Comparison of ENCODE assay signal across 16 mouse cellular contexts in the genomic region with DNA sequence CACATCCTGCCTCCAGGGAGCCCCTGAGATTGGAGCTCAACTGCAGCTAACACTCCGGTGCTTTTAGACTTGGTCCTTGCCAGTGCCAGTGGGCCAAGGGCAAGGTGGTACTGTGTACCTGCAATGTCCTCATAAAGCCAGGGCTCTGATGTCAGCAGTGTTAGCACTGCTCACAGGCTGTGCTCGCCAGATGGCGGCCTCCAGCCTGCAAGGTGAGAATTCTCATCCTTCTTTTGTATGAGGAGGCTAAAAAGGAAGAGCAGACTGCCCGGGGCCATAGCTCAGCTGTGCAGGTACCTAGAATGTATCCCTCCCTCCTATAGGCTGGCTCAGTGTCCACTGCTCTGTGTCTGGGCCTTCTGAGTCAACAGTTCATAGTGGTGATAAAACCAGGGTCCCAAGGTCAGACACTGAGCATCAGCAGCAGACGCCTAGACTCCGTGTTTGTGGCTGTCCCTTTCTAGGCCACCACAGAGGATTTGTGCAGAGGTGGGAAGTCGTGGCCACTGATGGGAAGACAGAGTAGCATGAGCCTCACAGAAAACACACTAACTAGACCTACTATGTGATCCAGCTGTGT.
A peak's percentile ranks its signal among the peaks of the same experiment; 100 is the strongest.
DNase-seq lines count a peak whose midpoint lies in the region; ATAC-seq and TF ChIP-seq lines count a peak whose summit lies in the region.
"Had no signal": no experiment of that assay in that cellular context is flagged by ENCODE, and none has a peak within 500 bp of the region (broad histone marks: within the 10 kb centered on the region; RNA-seq: fewer than 3 reads in every experiment).

No protein-coding gene starts in this region.

- DNase-seq in adrenal gland, adult 2 months, result peak; percentile 28
- no peak for DNase-seq in adrenal gland, postnatal 10 days
- no peak for DNase-seq in hindbrain, embryonic 10.5 days (ENCODE audit: low spot score)
- no peak for DNase-seq in hindbrain, embryonic 11.5 days (ENCODE audit: low spot score)
- DNase-seq in lung, postnatal 0 days (ENCODE audit: low spot score), result no peak
- DNase-seq: kidney, postnatal 10 days; liver; right cerebral cortex, adult 18-20 months had no signal

- peaks cover 10% of the 10 kb centered on the region for H3K36me3 ChIP-seq in hindbrain, embryonic 10.5 days
- H3K36me3 ChIP-seq in hindbrain, embryonic 11.5 days (ENCODE audit: control insufficient read depth, insufficient read depth, low read length), result no peaks in the 10 kb centered on the region
- peaks cover 9% of the 10 kb centered on the region; the same call in 1 of the 2 replicates for H3K36me3 ChIP-seq in hindbrain, embryonic 16.5 days (ENCODE audit: control insufficient read depth, insufficient read depth, low read length)
- peaks cover 30% of the 10 kb centered on the region for H3K36me3 ChIP-seq in neural tube, embryonic 15.5 days
- H3K36me3 ChIP-seq in lung, postnatal 0 days (ENCODE audit: insufficient read depth, low read length), result no peaks in the 10 kb centered on the region
- H3K36me3 ChIP-seq: lung, embryonic 15.5 days had no signal

- no peaks in the 10 kb centered on the region for H3K27me3 ChIP-seq in hindbrain, embryonic 10.5 days (ENCODE audit: insufficient read depth, poor library complexity, severe bottlenecking)
- H3K27me3 ChIP-seq in hindbrain, embryonic 11.5 days (ENCODE audit: control insufficient read depth, insufficient read depth, low read length), result no peaks in the 10 kb centered on the region
- no peaks in the 10 kb centered on the region for H3K27me3 ChIP-seq in hindbrain, embryonic 16.5 days (replicated peaks; ENCODE audit: control insufficient read depth, insufficient read depth, low read length)
- no peaks in the 10 kb centered on the region for H3K27me3 ChIP-seq in neural tube, embryonic 15.5 days (replicated peaks)
- H3K27me3 ChIP-seq in lung, postnatal 0 days (replicated peaks; ENCODE audit: insufficient read depth, low read length), result no peaks in the 10 kb centered on the region
- H3K27me3 ChIP-seq: lung, embryonic 15.5 days had no signal

- H3K9ac ChIP-seq in hindbrain, embryonic 11.5 days (ENCODE audit: low read depth, low read length), result no peak overlapping the region
- H3K9ac ChIP-seq in hindbrain, embryonic 16.5 days (ENCODE audit: low read depth, low read length), result peak overlapping the region; percentile 1; the same call in 1 of the 2 replicates
- H3K9ac ChIP-seq in neural tube, embryonic 15.5 days (replicated peaks), result no peak overlapping the region
- H3K9ac ChIP-seq in lung, postnatal 0 days (replicated peaks; ENCODE audit: low read depth), result no peak overlapping the region
- H3K9ac ChIP-seq: lung, embryonic 15.5 days had no signal

- no peak overlapping the region for H3K4me2 ChIP-seq in hindbrain, embryonic 11.5 days (replicated peaks; ENCODE audit: low read depth, low read length)
- peak overlapping the region; percentile 89 for H3K4me2 ChIP-seq in hindbrain, embryonic 16.5 days (ENCODE audit: low read length)
- H3K4me2 ChIP-seq in neural tube, embryonic 15.5 days, result peak overlapping the region; percentile 89
- no peak overlapping the region for H3K4me2 ChIP-seq in lung, postnatal 0 days (replicated peaks; ENCODE audit: low read depth, low read length)
- H3K4me2 ChIP-seq: lung, embryonic 15.5 days had no signal

- TF ChIP-seq EP300 in lung, postnatal 0 days (IDR thresholded peaks at IDR 0.05), result no peak

- 0 out of 2 replicates have a peak overlapping the region, but pooled peaks have one; percentile 13 for H3K27ac ChIP-seq in hindbrain, embryonic 10.5 days
- H3K27ac ChIP-seq in hindbrain, embryonic 11.5 days (ENCODE audit: low read depth, low read length), result no peak overlapping the region
- H3K27ac ChIP-seq in hindbrain, embryonic 16.5 days (ENCODE audit: low read depth, low read length), result peak overlapping the region; percentile 9; the same call in 1 of the 2 replicates
- H3K27ac ChIP-seq in neural tube, embryonic 15.5 days (replicated peaks), result no peak overlapping the region
- no peak overlapping the region for H3K27ac ChIP-seq in lung, postnatal 0 days (ENCODE audit: low read length)
- H3K27ac ChIP-seq: lung, embryonic 15.5 days; stomach, postnatal 0 days had no signal

- no peak overlapping the region for H3K4me3 ChIP-seq in hindbrain, embryonic 10.5 days
- H3K4me3 ChIP-seq in hindbrain, embryonic 11.5 days (ENCODE audit: low read depth, low read length), result no peak overlapping the region
- no peak overlapping the region for H3K4me3 ChIP-seq in hindbrain, embryonic 16.5 days (ENCODE audit: low read length)
- no peak overlapping the region for H3K4me3 ChIP-seq in neural tube, embryonic 15.5 days (replicated peaks)
- H3K4me3 ChIP-seq in lung, postnatal 0 days (ENCODE audit: low read depth, low read length), result no peak overlapping the region
- H3K4me3 ChIP-seq: lung, embryonic 15.5 days; megakaryocyte, embryonic 14.5 days had no signal

- ATAC-seq in hindbrain, embryonic 11.5 days (ENCODE audit: low FRiP score), result no peak
- no peak for ATAC-seq in hindbrain, embryonic 16.5 days
- no peak for ATAC-seq in neural tube, embryonic 15.5 days (ENCODE audit: low FRiP score)
- ATAC-seq in megakaryocyte-erythroid progenitor cell, adult 5-6 weeks (replicated peaks; ENCODE audit: low FRiP score, low TSS enrichment, poor library complexity, severe bottlenecking), result no peak
- ATAC-seq in lung, postnatal 0 days, result no peak
- ATAC-seq: activated CD4-positive, CD25-positive, alpha-beta regulatory T cell, adult 4 months; inflammation-experienced regulatory T-cells, adult 6 months had no signal

- 76% methylated on average over 7 of the region's 7 CpGs for WGBS in hindbrain, embryonic 10.5 days
- 80% methylated on average over 7 of the region's 7 CpGs for WGBS in hindbrain, embryonic 11.5 days
- WGBS in hindbrain, embryonic 16.5 days, result 74% methylated on average over 7 of the region's 7 CpGs
- 75% methylated on average over 7 of the region's 7 CpGs for WGBS in neural tube, embryonic 15.5 days
- 79% methylated on average over 7 of the region's 7 CpGs for WGBS in lung, postnatal 0 days

- peaks cover 93% of the 10 kb centered on the region for H3K4me1 ChIP-seq in hindbrain, embryonic 10.5 days (replicated peaks)
- peaks cover 8% of the 10 kb centered on the region for H3K4me1 ChIP-seq in hindbrain, embryonic 11.5 days (replicated peaks; ENCODE audit: control insufficient read depth, insufficient read depth, low read length)
- peaks cover 51% of the 10 kb centered on the region for H3K4me1 ChIP-seq in hindbrain, embryonic 16.5 days (ENCODE audit: control insufficient read depth, insufficient read depth, low read depth, low read length)
- peaks cover 81% of the 10 kb centered on the region for H3K4me1 ChIP-seq in neural tube, embryonic 15.5 days
- no peaks in the 10 kb centered on the region for H3K4me1 ChIP-seq in lung, postnatal 0 days (ENCODE audit: insufficient read depth, low read depth, low read length)

- TF ChIP-seq CTCF in lung, postnatal 0 days (IDR thresholded peaks at IDR 0.05), result no peak

- no peaks in the 10 kb centered on the region for H3K9me3 ChIP-seq in hindbrain, embryonic 10.5 days
- no peaks in the 10 kb centered on the region for H3K9me3 ChIP-seq in hindbrain, embryonic 11.5 days (ENCODE audit: control insufficient read depth, low read length)
- no peaks in the 10 kb centered on the region for H3K9me3 ChIP-seq in hindbrain, embryonic 16.5 days (ENCODE audit: control insufficient read depth, low read length)
- H3K9me3 ChIP-seq in neural tube, embryonic 15.5 days (replicated peaks), result no peaks in the 10 kb centered on the region
- H3K9me3 ChIP-seq in lung, postnatal 0 days (ENCODE audit: low read length), result no peaks in the 10 kb centered on the region
- H3K9me3 ChIP-seq: lung, embryonic 15.5 days; megakaryocyte, embryonic 14.5 days had no signal

Comparison
In these comparisons a context has a peak if more than half of its experiments do, and no peak if none do; other contexts are left out.
1. H3K27ac ChIP-seq: peak in hindbrain, embryonic 10.5 days (single experiment) and hindbrain, embryonic 16.5 days (single experiment); none in hindbrain, embryonic 11.5 days (single experiment), neural tube, embryonic 15.5 days (single experiment) and lung, postnatal 0 days (single experiment).
2. H3K4me2 ChIP-seq: peak in hindbrain, embryonic 16.5 days (single experiment) and neural tube, embryonic 15.5 days (single experiment); none in hindbrain, embryonic 11.5 days (single experiment) and lung, postnatal 0 days (single experiment).